Comparison of ENCODE assay signal across 14 mouse cellular contexts in genomic region chr15:81422156-81422681, GRCm38 (mm10). TPM values are rescaled to one million over a fixed set of nuclear protein-coding genes. Genes with fewer than 3 reads are reported as not detected.
DNase-seq lines count a peak whose midpoint lies in the region; ATAC-seq and TF ChIP-seq lines count a peak whose summit lies in the region.
"Had no signal": no experiment of that assay in that cellular context is flagged by ENCODE, and none has a peak within 500 bp of the region (broad histone marks: within the 10 kb centered on the region; RNA-seq: fewer than 3 reads in every experiment).

No protein-coding gene starts in this region.

- WGBS in limb, embryonic 13.5 days, result 65% methylated on average over 7 of the region's 7 CpGs

- no peaks in the 10 kb centered on the region for H3K4me1 ChIP-seq in limb, embryonic 13.5 days

- H3K36me3 ChIP-seq in limb, embryonic 13.5 days, result peaks cover 2% of the 10 kb centered on the region

- intact Hi-C loops in left cerebral cortex, postnatal 36 days (cut with DNase I), result no loop called here

- 0 out of 2 replicates have a peak overlapping the region, but pooled peaks have one; percentile 25 for H3K9ac ChIP-seq in limb, embryonic 13.5 days

- no peak overlapping the region for H3K4me2 ChIP-seq in limb, embryonic 13.5 days (replicated peaks)

- no peak for TF ChIP-seq CTCF in layer of hippocampus, adult 2 months (conservative IDR thresholded peaks at IDR 0.05)

- no peaks in the 10 kb centered on the region for H3K9me3 ChIP-seq in limb, embryonic 13.5 days

- peak overlapping the region; percentile 16; the same call in 1 of the 2 replicates for H3K4me3 ChIP-seq in layer of hippocampus, adult 2 months
- no peak overlapping the region for H3K4me3 ChIP-seq in limb, embryonic 13.5 days
- H3K4me3 ChIP-seq: left cerebral cortex, adult 2 months had no signal

- peak overlapping the region; percentile 68 for H3K27ac ChIP-seq in layer of hippocampus, adult 2 months
- H3K27ac ChIP-seq in limb, embryonic 13.5 days, result no peak overlapping the region
- H3K27ac ChIP-seq: left cerebral cortex, adult 2 months had no signal

- no peaks in the 10 kb centered on the region for H3K27me3 ChIP-seq in limb, embryonic 13.5 days

- ATAC-seq in limb, embryonic 13.5 days (ENCODE audit: low FRiP score, low read depth), result no peak
- ATAC-seq: CD4-positive, CD25-positive, alpha-beta regulatory T cell, adult 4 months; hindbrain, embryonic 16.5 days had no signal

- DNase-seq in layer of hippocampus, adult 2 months (ENCODE audit: low spot score in 2 of 2), result peak in 1 of 2 experiments; percentile 16
- DNase-seq in layer of hippocampus, adult 9-11 months, result no peak
- DNase-seq in brain, adult 2 months (ENCODE audit: low read depth, low spot score), result peak; percentile 27
- DNase-seq in kidney, adult 11 months, result peak; percentile 36
- no peak for DNase-seq in left cerebral cortex, postnatal 36 days (ENCODE audit: low spot score in 2 of 2)
- DNase-seq in urinary bladder, postnatal 36 days (ENCODE audit: low spot score in 2 of 2), result no peak
- no peak for DNase-seq in heart, postnatal 4 days
- DNase-seq: adrenal gland, postnatal 14 days; cerebellum, adult 9-10 months had no signal

RNA-seq across cellular contexts. Expression of gene Dnajb7, which starts 14.1 kb away (rescaled TPM):
- total RNA-seq in layer of hippocampus, adult 2 months (2021), result not detected
- polyA plus RNA-seq in limb, embryonic 13.5 days (2015; fragmentation: Nextera tagmentation; extraction: Ambion mirVana), result 2.5 and 2.9 TPM in 2 replicates
- total RNA-seq in left cerebral cortex, postnatal 36 days (2021), result not detected
- total RNA-seq in heart, postnatal 4 days (2021), result not detected
- total RNA-seq: adrenal gland, postnatal 14 days; gastrocnemius, adult 18-20 months; left cerebral cortex, adult 2 months had no signal

RNA-seq across cellular contexts. Expression of gene Xpnpep3, which starts 22.3 kb away (rescaled TPM):
- 10 to 100 TPM; 17.0 to 17.9 TPM for total RNA-seq in layer of hippocampus, adult 2 months (2021)
- polyA plus RNA-seq in limb, embryonic 13.5 days (2015; fragmentation: Nextera tagmentation; extraction: Ambion mirVana), result 12.2 and 12.6 TPM in 2 replicates
- total RNA-seq in left cerebral cortex, postnatal 36 days (2021), result 10 to 100 TPM; 14.2 to 14.4 TPM
- total RNA-seq in heart, postnatal 4 days (2021), result 10 to 100 TPM; 12.3 to 14.9 TPM

RNA-seq across cellular contexts. Expression of gene St13, which starts 22.3 kb away (rescaled TPM):
- 100 to 1,000 TPM; 163 to 171 TPM for total RNA-seq in layer of hippocampus, adult 2 months (2021)
- polyA plus RNA-seq in limb, embryonic 13.5 days (2015; fragmentation: Nextera tagmentation; extraction: Ambion mirVana), result 185 and 189 TPM in 2 replicates
- total RNA-seq in left cerebral cortex, postnatal 36 days (2021), result 100 to 1,000 TPM; 159 to 162 TPM
- 100 to 1,000 TPM; 101 to 109 TPM for total RNA-seq in heart, postnatal 4 days (2021)

RNA-seq across cellular contexts. Expression of gene Rbx1, which starts 43.9 kb away (rescaled TPM):
- total RNA-seq in layer of hippocampus, adult 2 months (2021), result 100 to 1,000 TPM; 124 to 137 TPM
- 491 and 554 TPM in 2 replicates for polyA plus RNA-seq in limb, embryonic 13.5 days (2015; fragmentation: Nextera tagmentation; extraction: Ambion mirVana)
- total RNA-seq in left cerebral cortex, postnatal 36 days (2021), result 100 to 1,000 TPM; 134 to 137 TPM
- total RNA-seq in heart, postnatal 4 days (2021), result 100 to 1,000 TPM; 166 to 176 TPM

Comparison
In these comparisons a context has a peak if more than half of its experiments do, and no peak if none do; other contexts are left out.
1. DNase-seq: peak in brain, adult 2 months (single experiment) and kidney, adult 11 months (single experiment); none in layer of hippocampus, adult 9-11 months (single experiment), left cerebral cortex, postnatal 36 days (0 of 2), urinary bladder, postnatal 36 days (0 of 2) and heart, postnatal 4 days (single experiment).